Mouse (Mus musculus) splenic B cell, adult 2 months (primary cell): ENCODE data around the gene Peg3.

Experiments used
- DNase-seq: peaks from one replicate; pipeline ENCODE4 v3.0.0-alpha.2; 2011; ENCODE audit warnings: low read depth, low spot score
- H3K27me3 ChIP-seq: 2 replicates; pipeline ENCODE4 v1.6.1; 2012; ENCODE audit warnings: mild to moderate bottlenecking, low read length, moderate library complexity, mixed read lengths; ENCODE audit not compliant: control insufficient read depth, poor library complexity, insufficient read depth, severe bottlenecking
- H3K36me3 ChIP-seq: 2 replicates; pipeline ENCODE4 v1.6.1; 2012; ENCODE audit warnings: mild to moderate bottlenecking, low read length, moderate library complexity, mixed read lengths; ENCODE audit not compliant: control insufficient read depth, poor library complexity, insufficient read depth, severe bottlenecking

Peg3 gene

GRCm38 (mm10) chr7:6731930-6732329, 1.7 kb upstream of the Peg3 start:
- H3K36me3 ChIP-seq = no peaks in the 10 kb centered on the region

DNA sequence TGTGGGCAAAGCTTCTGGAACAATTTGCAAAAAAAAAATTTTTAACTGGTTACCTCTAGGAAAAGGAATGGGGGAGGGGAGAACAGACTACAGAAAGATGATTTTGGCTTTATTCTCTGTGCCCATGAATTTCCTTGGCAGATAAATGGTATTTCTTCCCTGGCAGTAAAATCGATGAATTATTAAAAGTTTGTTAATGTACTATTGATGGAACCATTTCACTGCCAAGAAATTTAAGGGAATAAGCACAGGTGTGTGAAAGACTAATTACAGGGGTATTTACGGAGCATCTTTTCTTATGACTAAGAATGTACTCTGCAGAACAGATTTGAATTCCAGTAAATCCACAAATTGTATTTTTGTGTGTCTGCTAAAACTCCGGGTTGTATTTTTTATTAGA, 1.1 kb upstream of the Peg3 start:
- Histone ChIP-seq H3K27me3 (no peaks in the 10 kb centered on the region), H3K36me3 (no peaks in the 10 kb centered on the region)
- no peak for DNase-seq

More at GRCm38 (mm10) chr7:6731930-6732329, 1.7 kb upstream of the Peg3 start:
- DNase-seq = no peak
- H3K27me3 ChIP-seq = no peaks in the 10 kb centered on the region

DNA sequence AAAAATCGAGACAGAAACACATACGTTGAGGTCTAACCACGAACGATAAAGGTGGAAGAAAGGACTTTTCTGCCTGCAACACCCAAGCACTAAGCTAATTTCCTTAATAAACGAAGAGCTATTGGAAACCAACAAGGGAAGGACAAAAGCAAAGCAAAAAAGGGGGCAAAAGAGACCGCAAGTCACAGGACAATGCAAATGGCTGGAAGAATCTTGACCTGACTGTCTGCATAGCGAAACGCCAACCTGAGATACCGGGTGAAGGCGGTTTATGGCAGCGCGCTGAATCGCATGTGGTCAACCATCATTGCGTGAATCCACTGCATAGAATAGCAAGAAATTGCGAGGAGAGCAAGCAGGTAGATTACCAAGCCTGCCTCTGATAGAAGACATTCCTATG, 570 bp upstream of the Peg3 start:
- Histone ChIP-seq H3K27me3 (no peaks in the 10 kb centered on the region), H3K36me3 (no peaks in the 10 kb centered on the region)
- no peak for DNase-seq

DNA sequence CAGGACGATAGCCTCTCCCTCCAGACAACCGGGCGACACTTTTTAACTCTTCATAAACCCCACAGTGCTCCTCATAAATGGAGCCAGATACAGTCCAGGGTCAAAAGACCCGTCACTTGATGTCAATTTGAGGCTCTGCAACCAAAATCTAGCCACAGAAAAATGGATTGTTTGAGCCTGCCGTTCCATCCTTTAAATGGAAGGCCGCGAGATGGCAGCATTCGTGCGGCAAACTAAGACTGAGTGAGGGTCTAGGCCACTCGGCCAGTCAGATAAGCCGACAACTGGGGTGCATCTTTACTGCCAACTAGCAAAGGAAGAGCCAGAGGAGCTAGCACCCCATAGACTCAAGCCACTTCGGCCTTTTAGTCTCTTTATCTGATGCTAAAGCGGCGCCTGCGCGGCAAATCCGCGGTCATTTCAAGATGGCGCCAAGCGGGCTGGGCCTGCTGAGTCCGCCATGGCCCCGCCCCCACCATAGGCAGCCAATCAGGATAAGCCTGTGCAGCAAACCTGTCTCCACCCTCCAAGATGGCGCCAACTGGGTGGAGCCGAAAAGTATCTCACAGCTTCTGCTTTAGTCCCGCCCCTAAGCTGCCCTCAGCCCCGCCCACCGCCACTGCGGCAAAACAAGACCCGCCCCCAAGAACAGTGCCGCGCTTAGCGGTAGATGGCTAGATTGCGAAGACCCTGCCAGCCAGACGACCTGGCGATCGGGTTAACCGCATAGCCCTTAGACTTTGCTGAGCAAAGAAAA, 992 bp downstream of the Peg3 start:
- no peaks in the 10 kb centered on the region for H3K36me3 ChIP-seq
- DNase-seq = peak; percentile 9
- no peaks in the 10 kb centered on the region for H3K27me3 ChIP-seq

- Histone ChIP-seq H3K27me3 (no peaks in the 10 kb centered on the region), H3K36me3 (no peaks in the 10 kb centered on the region)
- DNase-seq = no peak
Observed at GRCm38 (mm10) chr7:6728263-6728931, 1.8 kb downstream of the Peg3 start.

- Histone ChIP-seq H3K36me3 (no peaks in the 10 kb centered on the region), H3K27me3 (no peaks in the 10 kb centered on the region)
- no peak for DNase-seq
Observed at GRCm38 (mm10) chr7:6727351-6728121, 2.7 kb downstream of the Peg3 start.

GRCm38 (mm10) chr7:6709396-6709795, 20.8 kb downstream of the Peg3 start:
- DNase-seq = no peak
- Histone ChIP-seq H3K36me3 (no peaks in the 10 kb centered on the region), H3K27me3 (no peaks in the 10 kb centered on the region)

DNA sequence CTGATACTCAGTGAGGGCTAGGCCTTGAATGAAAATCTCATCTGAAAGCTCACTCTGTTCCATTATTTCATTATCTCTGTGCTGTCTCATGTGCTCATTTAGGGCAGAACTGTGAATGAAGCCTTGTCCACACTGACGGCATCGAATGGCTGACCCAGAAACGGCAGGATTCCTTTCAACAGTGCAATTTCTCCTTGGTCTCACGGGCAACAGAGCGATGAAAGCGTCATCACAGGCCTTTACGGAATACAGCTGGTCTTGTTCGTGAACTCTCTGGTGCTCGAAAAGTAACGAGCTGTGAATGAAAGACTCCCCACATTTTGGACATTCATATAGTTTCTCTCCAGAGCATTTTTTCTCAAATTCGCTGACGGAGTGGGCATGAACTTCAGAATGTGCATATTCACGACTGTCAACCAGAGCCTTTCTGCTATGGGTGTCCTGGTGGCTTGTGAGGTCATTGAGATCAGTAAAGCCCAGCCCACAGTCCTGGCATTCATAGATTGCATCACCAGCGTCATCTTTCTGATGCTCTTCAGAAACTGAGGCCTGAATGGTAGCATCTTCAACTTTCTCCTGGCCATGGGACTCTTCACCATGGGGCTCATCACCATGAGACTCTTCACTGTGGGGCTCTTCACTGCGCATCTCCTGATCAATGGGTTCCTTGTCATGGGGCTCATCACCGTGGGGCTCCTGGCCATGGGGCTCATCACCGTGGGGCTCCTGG, 21.6 kb downstream of the Peg3 start:
- DNase-seq = no peak
- no peaks in the 10 kb centered on the region for H3K27me3 ChIP-seq
- H3K36me3 ChIP-seq = no peaks in the 10 kb centered on the region

DNA sequence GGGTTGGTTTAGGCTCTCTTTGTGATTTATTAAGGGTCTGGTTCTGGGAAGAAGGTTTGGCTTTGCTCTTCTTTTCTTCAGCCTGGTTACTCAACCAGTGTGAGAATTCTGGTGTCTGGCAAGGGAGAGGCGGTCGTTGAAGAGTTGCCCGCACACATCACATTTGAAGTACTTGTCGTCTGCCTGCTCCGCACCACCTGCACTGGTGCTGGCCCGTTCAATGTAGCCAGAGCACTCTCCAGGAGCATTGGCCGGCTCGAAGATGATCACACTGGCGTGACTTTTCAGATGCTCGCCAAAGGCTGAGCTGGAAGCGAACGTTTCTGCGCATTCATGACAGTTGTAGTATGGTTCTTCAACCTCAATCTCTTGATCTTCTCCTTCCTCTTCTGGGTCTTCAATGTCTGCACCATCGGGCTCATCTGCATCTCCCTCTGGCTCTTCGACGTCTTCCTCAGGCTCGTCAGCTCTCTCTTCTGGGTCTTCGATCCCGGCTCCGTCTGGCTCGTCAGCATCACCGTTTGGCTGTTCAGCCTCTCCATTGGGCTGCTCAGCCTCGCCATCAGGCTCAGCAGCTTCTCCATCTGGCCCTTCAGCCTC, 22.7 kb downstream of the Peg3 start:
- no peak for DNase-seq
- Histone ChIP-seq H3K27me3 (no peaks in the 10 kb centered on the region), H3K36me3 (no peaks in the 10 kb centered on the region)

GRCm38 (mm10) chr7:6699230-6699629, 31.0 kb downstream of the Peg3 start:
- DNase-seq = no peak
- no peaks in the 10 kb centered on the region for H3K27me3 ChIP-seq
- no peaks in the 10 kb centered on the region for H3K36me3 ChIP-seq

DNA sequence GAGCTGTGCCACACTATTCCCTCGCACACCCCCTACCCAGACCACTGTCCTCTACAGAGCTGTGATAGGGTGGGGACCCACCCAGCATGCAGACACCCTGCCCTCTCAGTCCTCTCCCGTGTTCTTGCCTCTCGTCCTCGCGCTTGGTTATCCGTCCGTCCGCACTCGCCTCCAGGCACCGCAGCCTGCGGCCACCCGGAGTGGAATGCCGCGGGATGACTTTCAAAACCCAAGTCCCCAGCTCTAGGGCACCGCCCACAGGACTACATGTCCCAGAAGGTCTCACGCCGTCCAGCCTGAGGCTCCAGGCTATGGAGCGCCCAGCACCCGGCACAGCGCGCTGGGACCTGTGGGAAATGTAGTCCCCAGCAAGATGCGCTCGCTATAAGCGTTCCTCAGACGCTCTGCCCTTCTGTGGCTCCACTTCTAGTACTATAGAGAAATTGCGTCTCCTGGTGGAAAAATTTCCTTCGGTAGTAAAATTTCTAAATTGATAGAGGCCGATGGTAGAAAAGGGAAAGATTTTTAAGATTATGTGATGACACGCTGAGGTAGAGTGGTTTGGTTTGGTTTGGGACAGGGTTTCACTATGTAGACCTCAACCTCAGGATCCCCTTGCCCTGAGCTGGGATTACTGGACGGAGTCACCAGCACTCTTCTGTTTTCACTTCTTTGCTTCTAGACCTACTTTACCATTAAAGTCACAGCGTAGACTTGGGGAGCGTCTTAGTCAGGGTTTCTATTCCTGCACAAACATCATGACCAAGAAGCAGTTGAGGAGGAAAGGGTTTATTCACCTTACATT, 33.8 kb downstream of the Peg3 start, which contains the start of gene Zim1:
Gene Zim1, minus strand, starts transcription at position 210 of the 805 bp plus-strand sequence.
- Histone ChIP-seq H3K36me3 (no peaks in the 10 kb centered on the region), H3K27me3 (no peaks in the 10 kb centered on the region)
- no peak for DNase-seq

- DNase-seq = no peak
- Histone ChIP-seq H3K36me3 (no peaks in the 10 kb centered on the region), H3K27me3 (no peaks in the 10 kb centered on the region)
Observed at GRCm38 (mm10) chr7:6685511-6685910, 44.7 kb downstream of the Peg3 start.

GRCm38 (mm10) chr7:6666726-6667125, 63.5 kb downstream of the Peg3 start:
- Histone ChIP-seq H3K27me3 (no peaks in the 10 kb centered on the region), H3K36me3 (no peaks in the 10 kb centered on the region)
- no peak for DNase-seq
